8 mouse cellular contexts compared by ENCODE assay signal in the genomic region with DNA sequence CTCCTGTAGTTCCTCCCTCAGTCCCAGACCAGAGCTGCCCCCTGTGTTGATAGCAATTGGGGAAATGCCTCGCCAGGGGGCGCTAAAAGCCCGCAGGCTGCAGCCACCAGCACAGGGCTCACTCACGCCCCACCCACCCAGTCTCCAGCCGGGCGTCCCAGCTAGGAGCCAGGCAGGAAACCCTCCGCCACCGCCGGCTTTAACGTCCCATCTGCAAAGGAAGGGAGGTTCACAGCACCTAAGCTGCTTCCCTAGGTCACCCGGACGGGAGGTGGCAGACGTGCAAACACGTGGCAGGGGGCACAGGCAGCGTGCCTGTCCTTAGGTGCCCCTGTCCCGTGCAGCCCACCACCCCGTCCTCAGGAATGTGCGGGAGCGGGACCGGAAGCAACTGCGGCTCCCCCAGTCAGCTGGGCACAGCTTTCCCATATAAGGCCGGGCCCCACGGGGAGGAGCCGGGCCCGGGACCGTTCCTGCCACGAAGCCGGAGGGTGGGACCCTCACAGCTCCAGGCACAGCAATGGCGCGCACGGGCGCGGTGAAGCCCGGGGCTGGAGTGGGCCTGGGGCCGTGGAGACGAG. TPM values are rescaled to one million over a fixed set of nuclear protein-coding genes. Genes with fewer than 3 reads are reported as not detected.
DNase-seq lines count a peak whose midpoint lies in the region; ATAC-seq and TF ChIP-seq lines count a peak whose summit lies in the region.

No protein-coding gene starts in this region.

- intact Hi-C loops in left cerebral cortex, postnatal 4 days (cut with DNase I) = loop anchor here (5.0 to 10.0 kb wide), 2 partner anchors 252 to 379 kb away; a partner anchor contains a TSS

- peak overlapping the region; percentile 69 for H3K4me3 ChIP-seq in embryonic facial prominence, embryonic 10.5 days
- peak overlapping the region; percentile 49 for H3K4me3 ChIP-seq in intestine, postnatal 0 days (ENCODE audit: low read depth, low read length)
- peak overlapping the region; percentile 53 for H3K4me3 ChIP-seq in midbrain, embryonic 11.5 days (ENCODE audit: low read depth, low read length)

- peak overlapping the region; percentile 95 for H3K4me2 ChIP-seq in intestine, postnatal 0 days (replicated peaks; ENCODE audit: low read depth)
- peak overlapping the region; percentile 89 for H3K4me2 ChIP-seq in midbrain, embryonic 11.5 days

- H3K9ac ChIP-seq in intestine, postnatal 0 days (ENCODE audit: low read depth, low read length) = peak overlapping the region; percentile 68
- H3K9ac ChIP-seq in midbrain, embryonic 11.5 days (ENCODE audit: low read length) = peak overlapping the region; percentile 75

- peaks cover 44% of the 10 kb centered on the region for H3K36me3 ChIP-seq in embryonic facial prominence, embryonic 10.5 days (replicated peaks)
- H3K36me3 ChIP-seq in intestine, postnatal 0 days (ENCODE audit: control insufficient read depth, insufficient read depth) = peaks cover 34% of the 10 kb centered on the region
- peaks cover 3% of the 10 kb centered on the region; the same call in 1 of the 2 replicates for H3K36me3 ChIP-seq in midbrain, embryonic 11.5 days (ENCODE audit: control insufficient read depth, insufficient read depth, low read length)

- ATAC-seq in granulocyte monocyte progenitor cell, adult 5-6 weeks (replicated peaks; ENCODE audit: poor library complexity, severe bottlenecking) = peak; percentile 66
- peak; percentile 77 for ATAC-seq in intestine, postnatal 0 days
- ATAC-seq in midbrain, embryonic 11.5 days (ENCODE audit: low FRiP score) = peak; percentile 86

- H3K27ac ChIP-seq in embryonic facial prominence, embryonic 10.5 days (replicated peaks) = peak overlapping the region; percentile 91
- H3K27ac ChIP-seq in intestine, postnatal 0 days (ENCODE audit: low read depth, low read length) = peak overlapping the region; percentile 78
- H3K27ac ChIP-seq in midbrain, embryonic 11.5 days (ENCODE audit: low read depth, low read length) = peak overlapping the region; percentile 55

- H3K27me3 ChIP-seq in embryonic facial prominence, embryonic 10.5 days (replicated peaks; ENCODE audit: low read depth, poor library complexity, severe bottlenecking) = no peaks in the 10 kb centered on the region
- H3K27me3 ChIP-seq in intestine, postnatal 0 days (replicated peaks; ENCODE audit: control insufficient read depth, insufficient read depth, low read length) = no peaks in the 10 kb centered on the region
- H3K27me3 ChIP-seq in midbrain, embryonic 11.5 days (ENCODE audit: control insufficient read depth, insufficient read depth, low read length) = no peaks in the 10 kb centered on the region

- H3K4me1 ChIP-seq in embryonic facial prominence, embryonic 10.5 days = peaks cover 41% of the 10 kb centered on the region
- peaks cover 11% of the 10 kb centered on the region for H3K4me1 ChIP-seq in intestine, postnatal 0 days (replicated peaks; ENCODE audit: control insufficient read depth, insufficient read depth, low read length)
- H3K4me1 ChIP-seq in midbrain, embryonic 11.5 days (ENCODE audit: control insufficient read depth, insufficient read depth, low read length) = peaks cover 12% of the 10 kb centered on the region

- under 1% methylated on average over 36 of the region's 36 CpGs for WGBS in embryonic facial prominence, embryonic 10.5 days
- under 1% methylated on average over 36 of the region's 36 CpGs for WGBS in intestine, postnatal 0 days
- WGBS in midbrain, embryonic 11.5 days = under 1% methylated on average over 35 of the region's 36 CpGs

- H3K9me3 ChIP-seq in embryonic facial prominence, embryonic 10.5 days = no peaks in the 10 kb centered on the region
- no peaks in the 10 kb centered on the region for H3K9me3 ChIP-seq in intestine, postnatal 0 days (ENCODE audit: control insufficient read depth)
- H3K9me3 ChIP-seq in midbrain, embryonic 11.5 days (ENCODE audit: control insufficient read depth, low read length) = no peaks in the 10 kb centered on the region

- peak; percentile 99 for TF ChIP-seq CTCF in intestine, postnatal 0 days (IDR thresholded peaks at IDR 0.05; ENCODE audit: low read depth)

- DNase-seq in adrenal gland, postnatal 14 days = peak; percentile 98
- DNase-seq in embryonic facial prominence, embryonic 10.5 days (ENCODE audit: low spot score) = peak; percentile 97
- peak; percentile 97 for DNase-seq in left cerebral cortex, postnatal 4 days
- peak; percentile 100 for DNase-seq in midbrain, embryonic 11.5 days (ENCODE audit: low spot score, missing footprints)
- peak; percentile 99 for DNase-seq in right cerebral cortex, postnatal 4 days
- peak; percentile 94 for DNase-seq in yolk sac, embryonic 10.5 days (ENCODE audit: low spot score)

RNA-seq across cellular contexts. Expression of a gene that starts 4.9 kb away (rescaled TPM):
- total RNA-seq in adrenal gland, postnatal 14 days (2021) = 56.2 and 69.1 TPM in 2 replicates
- polyA plus RNA-seq in embryonic facial prominence, embryonic 10.5 days (2016; fragmentation: Nextera tagmentation; extraction: Ambion mirVana) = 40.5 and 42.6 TPM in 2 replicates
- 7.5 and 10.5 TPM in 2 replicates for total RNA-seq in granulocyte monocyte progenitor cell, adult 5-6 weeks (2014; fragmentation: Nextera tagmentation)
- 7.0 and 8.3 TPM in 2 replicates for total RNA-seq in granulocyte monocyte progenitor cell, adult 5-6 weeks (2017)
- 75.1 and 82.9 TPM in 2 replicates for polyA plus RNA-seq in intestine, postnatal 0 days (2015; fragmentation: Nextera tagmentation; extraction: Ambion mirVana)
- 10 to 100 TPM; 15.0 to 17.6 TPM for total RNA-seq in left cerebral cortex, postnatal 4 days (2021)
- polyA plus RNA-seq in midbrain, embryonic 11.5 days (2014; fragmentation: Nextera tagmentation; extraction: Ambion mirVana) = 26.6 and 27.1 TPM in 2 replicates

RNA-seq across cellular contexts. Expression of a gene that starts 21.0 kb away (rescaled TPM):
- total RNA-seq in adrenal gland, postnatal 14 days (2021) = 33.6 and 33.8 TPM in 2 replicates
- 39.3 and 50.2 TPM in 2 replicates for polyA plus RNA-seq in embryonic facial prominence, embryonic 10.5 days (2016; fragmentation: Nextera tagmentation; extraction: Ambion mirVana)
- 22.0 and 28.8 TPM in 2 replicates for total RNA-seq in granulocyte monocyte progenitor cell, adult 5-6 weeks (2014; fragmentation: Nextera tagmentation)
- total RNA-seq in granulocyte monocyte progenitor cell, adult 5-6 weeks (2017) = 17.0 and 21.1 TPM in 2 replicates
- 283 and 284 TPM in 2 replicates for polyA plus RNA-seq in intestine, postnatal 0 days (2015; fragmentation: Nextera tagmentation; extraction: Ambion mirVana)
- 100 to 1,000 TPM; 163 to 165 TPM for total RNA-seq in left cerebral cortex, postnatal 4 days (2021)
- 55.9 and 58.9 TPM in 2 replicates for polyA plus RNA-seq in midbrain, embryonic 11.5 days (2014; fragmentation: Nextera tagmentation; extraction: Ambion mirVana)

RNA-seq across cellular contexts. Expression of a gene that starts 30.9 kb away (rescaled TPM):
- 0.75 and 0.82 TPM in 2 replicates for total RNA-seq in adrenal gland, postnatal 14 days (2021)
- polyA plus RNA-seq in embryonic facial prominence, embryonic 10.5 days (2016; fragmentation: Nextera tagmentation; extraction: Ambion mirVana) = 0.13 and 0.25 TPM in 2 replicates
- 0.94 and 1.1 TPM in 2 replicates for total RNA-seq in granulocyte monocyte progenitor cell, adult 5-6 weeks (2014; fragmentation: Nextera tagmentation)
- 0.09 and 0.57 TPM in 2 replicates for total RNA-seq in granulocyte monocyte progenitor cell, adult 5-6 weeks (2017)
- polyA plus RNA-seq in intestine, postnatal 0 days (2015; fragmentation: Nextera tagmentation; extraction: Ambion mirVana) = 6.8 and 6.9 TPM in 2 replicates
- 10 to 100 TPM; 15.5 to 20.3 TPM for total RNA-seq in left cerebral cortex, postnatal 4 days (2021)
- polyA plus RNA-seq in midbrain, embryonic 11.5 days (2014; fragmentation: Nextera tagmentation; extraction: Ambion mirVana) = 0.07 and 0.16 TPM in 2 replicates

RNA-seq across cellular contexts. Expression of a gene that starts 47.4 kb away (rescaled TPM):
- 0.15 and 0.19 TPM in 2 replicates for total RNA-seq in adrenal gland, postnatal 14 days (2021)
- 1.6 and 2.0 TPM in 2 replicates for polyA plus RNA-seq in embryonic facial prominence, embryonic 10.5 days (2016; fragmentation: Nextera tagmentation; extraction: Ambion mirVana)
- total RNA-seq in granulocyte monocyte progenitor cell, adult 5-6 weeks (2014; fragmentation: Nextera tagmentation) = 0.26 TPM in 1 of 2 replicates, not detected in the other
- total RNA-seq in granulocyte monocyte progenitor cell, adult 5-6 weeks (2017) = not detected in 2 replicates
- polyA plus RNA-seq in intestine, postnatal 0 days (2015; fragmentation: Nextera tagmentation; extraction: Ambion mirVana) = 0.17 and 0.30 TPM in 2 replicates
- total RNA-seq in left cerebral cortex, postnatal 4 days (2021) = 10 to 100 TPM; 14.6 to 15.4 TPM
- polyA plus RNA-seq in midbrain, embryonic 11.5 days (2014; fragmentation: Nextera tagmentation; extraction: Ambion mirVana) = 0.38 and 0.54 TPM in 2 replicates

Comparison
In these comparisons a context has a peak if more than half of its experiments do, and no peak if none do; other contexts are left out.
1. Peak in every context shown above with its lines: DNase-seq, ATAC-seq, H3K4me3 ChIP-seq and H3K27ac ChIP-seq.